In genomic region chr10:60741435-60741834, GRCm38 (mm10) we compare ENCODE assay signal across 25 mouse cellular contexts. TPM values are rescaled to one million over a fixed set of nuclear protein-coding genes. Genes with fewer than 3 reads are reported as not detected.
DNase-seq lines count a peak whose midpoint lies in the region; ATAC-seq and TF ChIP-seq lines count a peak whose summit lies in the region.
"Had no signal": no experiment of that assay in that cellular context is flagged by ENCODE, and none has a peak within 500 bp of the region (broad histone marks: within the 10 kb centered on the region; RNA-seq: fewer than 3 reads in every experiment).

No protein-coding gene starts in this region.

- peaks cover 52% of the 10 kb centered on the region for H3K4me1 ChIP-seq in spleen, adult 2 months (ENCODE audit: control insufficient read depth, insufficient read depth, insufficient read length)
- peaks cover 79 to 95% of the 10 kb centered on the region in 2 experiments for H3K4me1 ChIP-seq in CH12.LX (ENCODE audit: control insufficient read depth in 1 of 2, insufficient read depth in 2 of 2)
- 0 out of 2 replicates have a peak, but pooled peaks cover 3% of the 10 kb centered on the region for H3K4me1 ChIP-seq in intestine, embryonic 15.5 days (replicated peaks)
- H3K4me1 ChIP-seq: embryonic facial prominence, embryonic 12.5 days; liver, embryonic 12.5 days had no signal

- no peaks in the 10 kb centered on the region; the same call in none of the 2 replicates for H3K79me2 ChIP-seq in CH12.LX (replicated peaks; ENCODE audit: control insufficient read depth, extremely low read depth, insufficient read depth, poor library complexity, severe bottlenecking)

- WGBS in spleen, adult 2 months: 52% methylated on average over 7 of the region's 7 CpGs
- WGBS in intestine, embryonic 15.5 days: 83% methylated on average over 7 of the region's 7 CpGs

- no peaks in the 10 kb centered on the region for H3K27me3 ChIP-seq in spleen, adult 2 months (ENCODE audit: control insufficient read depth, insufficient read depth, low read length)
- H3K27me3 ChIP-seq in CH12.LX (replicated peaks): no peaks in the 10 kb centered on the region
- no peaks in the 10 kb centered on the region for H3K27me3 ChIP-seq in intestine, embryonic 15.5 days (replicated peaks)
- H3K27me3 ChIP-seq: embryonic facial prominence, embryonic 12.5 days; forebrain, embryonic 12.5 days; heart, embryonic 15.5 days; hindbrain, embryonic 13.5 days; limb, embryonic 12.5 days; liver, embryonic 12.5 days had no signal

- intact Hi-C loops in left cerebral cortex, adult 2 months (cut with DNase I): no loop called here

- no peak overlapping the region for H3K4me3 ChIP-seq in spleen, adult 2 months (ENCODE audit: extremely low read depth, insufficient read depth, insufficient read length)
- no peak overlapping the region for H3K4me3 ChIP-seq in CH12.LX (replicated peaks in 1 of 3; ENCODE audit: low read depth in 2 of 3, low read length in 2 of 3, poor library complexity in 1 of 3)
- no peak overlapping the region for H3K4me3 ChIP-seq in left cerebral cortex, adult 2 months
- H3K4me3 ChIP-seq in intestine, embryonic 15.5 days (replicated peaks): no peak overlapping the region
- H3K4me3 ChIP-seq: embryonic facial prominence, embryonic 12.5 days; forebrain, embryonic 12.5 days; heart, embryonic 15.5 days; hindbrain, embryonic 13.5 days; limb, embryonic 12.5 days; liver, embryonic 12.5 days; midbrain, embryonic 12.5 days had no signal

- TF ChIP-seq CTCF in spleen, adult 2 months (IDR thresholded peaks at IDR 0.05; ENCODE audit: extremely low read depth, insufficient read depth, insufficient read length, insufficient replicate concordance): no peak
- no peak for TF ChIP-seq CTCF in CH12.LX (conservative IDR thresholded peaks at IDR 0.05 in 1 of 2, IDR thresholded peaks at IDR 0.05 in 1 of 2; ENCODE audit: low read depth in 2 of 2, low read length in 2 of 2)
- no peak for TF ChIP-seq CTCF in left cerebral cortex, adult 2 months (IDR thresholded peaks at IDR 0.05)

- ATAC-seq in neutrophil, adult 5-6 weeks (ENCODE audit: extremely low read depth, insufficient number of reproducible peaks, low FRiP score, poor library complexity, severe bottlenecking): peak; percentile 25; the same call in 1 of the 2 replicates
- ATAC-seq in intestine, embryonic 15.5 days: no peak
- ATAC-seq: inflammation-experienced regulatory T-cells, adult 6 months; liver, embryonic 12.5 days had no signal

- peak overlapping the region; percentile 76 for H3K27ac ChIP-seq in spleen, adult 2 months (ENCODE audit: insufficient read depth, low read length)
- peak overlapping the region; percentile 82 for H3K27ac ChIP-seq in CH12.LX (ENCODE audit: insufficient read depth, low read depth)
- H3K27ac ChIP-seq in left cerebral cortex, adult 2 months: no peak overlapping the region
- no peak overlapping the region for H3K27ac ChIP-seq in intestine, embryonic 15.5 days
- H3K27ac ChIP-seq: embryonic facial prominence, embryonic 12.5 days; forebrain, embryonic 12.5 days; heart, embryonic 15.5 days; hindbrain, embryonic 13.5 days; limb, embryonic 12.5 days; liver, embryonic 12.5 days; midbrain, embryonic 12.5 days had no signal

- dilution Hi-C loops in CH12.LX (cut with MboI; ENCODE audit: extremely low pct_ligation_motif_present, extremely low pct_unique_long_range_greater_than_20kb, low sequenced_read_pairs): no loop called here

- TF ChIP-seq POLR2A in spleen, adult 2 months (IDR thresholded peaks at IDR 0.05; ENCODE audit: low read depth, low read length): no peak
- TF ChIP-seq POLR2A in CH12.LX (IDR thresholded peaks at IDR 0.05; ENCODE audit: low read depth, low read length): peak; percentile 45; the same call in 1 of the 2 replicates

- in situ Hi-C loops in CH12.LX (cut with MboI; ENCODE audit: low pct_ligation_motif_present, low pct_unique_long_range_greater_than_20kb, low sequenced_read_pairs): no loop called here

- peaks cover 4% of the 10 kb centered on the region for H3K9me3 ChIP-seq in CH12.LX (replicated peaks; ENCODE audit: low read length)
- no peaks in the 10 kb centered on the region for H3K9me3 ChIP-seq in intestine, embryonic 15.5 days
- H3K9me3 ChIP-seq: embryonic facial prominence, embryonic 12.5 days; forebrain, embryonic 12.5 days; heart, embryonic 15.5 days; hindbrain, embryonic 13.5 days; limb, embryonic 12.5 days; liver, embryonic 12.5 days; midbrain, embryonic 12.5 days had no signal

- no peak for DNase-seq in spleen, adult 2 months (ENCODE audit: low read depth in 1 of 2, low spot score in 2 of 2)
- no peak for DNase-seq in spleen, adult 18-20 months
- DNase-seq in CH12.LX (ENCODE audit: extremely low read depth): peak; percentile 86
- peak; percentile 48 for DNase-seq in thymus, postnatal 4 days
- no peak for DNase-seq in left cerebral cortex, adult 2 months (ENCODE audit: extremely low spot score in 1 of 2, low spot score in 2 of 2)
- DNase-seq: adrenal gland, postnatal 25 days; cerebellum, adult 11-12 months; cerebellum, postnatal 10 days; gastrocnemius, postnatal 25 days; heart, postnatal 36 days; kidney, adult 2 months; kidney, postnatal 10 days; lung, adult 2 months; lung, postnatal 14 days; retina, postnatal 1 day had no signal

- TF ChIP-seq RAD21 in CH12.LX (IDR thresholded peaks at IDR 0.05; ENCODE audit: low read depth, low read length): peak; percentile 0

- TF ChIP-seq EP300 in CH12.LX (IDR thresholded peaks at IDR 0.05; ENCODE audit: low read length): peak; percentile 96

- no peak overlapping the region for H3K9ac ChIP-seq in CH12.LX (ENCODE audit: insufficient read depth, low read depth)
- H3K9ac ChIP-seq in intestine, embryonic 15.5 days: no peak overlapping the region
- H3K9ac ChIP-seq: embryonic facial prominence, embryonic 12.5 days; forebrain, embryonic 12.5 days; heart, embryonic 15.5 days; hindbrain, embryonic 13.5 days; limb, embryonic 12.5 days; liver, embryonic 12.5 days; midbrain, embryonic 12.5 days had no signal

- H3K36me3 ChIP-seq in spleen, adult 2 months (ENCODE audit: control insufficient read depth, insufficient read depth, low read length): peaks cover 4% of the 10 kb centered on the region; the same call in 1 of the 2 replicates
- H3K36me3 ChIP-seq in CH12.LX (replicated peaks in 1 of 2; ENCODE audit: control insufficient read depth in 1 of 2, insufficient read depth in 1 of 2, low read length in 1 of 2): peaks cover 6 to 38% of the 10 kb centered on the region in 2 experiments
- H3K36me3 ChIP-seq in intestine, embryonic 15.5 days: 0 out of 2 replicates have a peak, but pooled peaks cover 3% of the 10 kb centered on the region
- H3K36me3 ChIP-seq: heart, embryonic 15.5 days; midbrain, embryonic 12.5 days had no signal

- peak overlapping the region; percentile 38; the same call in 1 of the 2 replicates for H3K4me2 ChIP-seq in CH12.LX (ENCODE audit: insufficient read depth, low read depth, poor library complexity, severe bottlenecking)
- no peak overlapping the region for H3K4me2 ChIP-seq in intestine, embryonic 15.5 days (replicated peaks)
- H3K4me2 ChIP-seq: embryonic facial prominence, embryonic 12.5 days; forebrain, embryonic 12.5 days; heart, embryonic 15.5 days; hindbrain, embryonic 13.5 days; limb, embryonic 12.5 days; liver, embryonic 12.5 days; midbrain, embryonic 12.5 days had no signal

TF ChIP-seq in CH12.LX, 34 proteins besides CTCF, POLR2A, EP300 and RAD21 (continues in another document):
- TF ChIP-seq ELF1 (IDR thresholded peaks at IDR 0.05; ENCODE audit: low read depth, low read length) (peak; percentile 55), MYC (IDR thresholded peaks at IDR 0.05; ENCODE audit: low read depth, low read length) (peak; percentile 91), USF2 (conservative IDR thresholded peaks at IDR 0.05; ENCODE audit: low read depth, low read length) (no peak), IRF4 (IDR thresholded peaks at IDR 0.05; ENCODE audit: low read depth, low read length) (peak; percentile 98), CHD2 (IDR thresholded peaks at IDR 0.05; ENCODE audit: low read length) (peak; percentile 98), ZNF384 (IDR thresholded peaks at IDR 0.05; ENCODE audit: low read depth, low read length) (no peak), ZKSCAN1 (IDR thresholded peaks at IDR 0.05; ENCODE audit: borderline replicate concordance, low read depth, low read length) (no peak), PAX5 (IDR thresholded peaks at IDR 0.05; ENCODE audit: low read length) (no peak), ZC3H11A (IDR thresholded peaks at IDR 0.05; ENCODE audit: low read depth, low read length) (no peak), USF1 (IDR thresholded peaks at IDR 0.05; ENCODE audit: low read depth, low read length) (no peak), MXI1 (IDR thresholded peaks at IDR 0.05; ENCODE audit: low read depth, low read length) (peak; percentile 67; the same call in 1 of the 2 replicates), E2F4 (IDR thresholded peaks at IDR 0.05; ENCODE audit: insufficient replicate concordance, low read depth, low read length) (no peak), ZMIZ1 (IDR thresholded peaks at IDR 0.05; ENCODE audit: low read depth, low read length) (peak; percentile 40; the same call in 1 of the 2 replicates), JUN (IDR thresholded peaks at IDR 0.05; ENCODE audit: insufficient read depth, low read depth, low read length) (peak; percentile 84), MAX (IDR thresholded peaks at IDR 0.05; ENCODE audit: low read length) (peak; percentile 84), GABPA (IDR thresholded peaks at IDR 0.05; ENCODE audit: insufficient replicate concordance, low read depth, low read length) (no peak), NELFE (IDR thresholded peaks at IDR 0.05; ENCODE audit: low read depth, low read length) (no peak), MAZ (IDR thresholded peaks at IDR 0.05; ENCODE audit: low read depth, low read length) (peak; percentile 75), TCF12 (IDR thresholded peaks at IDR 0.05; ENCODE audit: low read depth, low read length) (peak; percentile 99)

RNA-seq across cellular contexts. Expression of gene Slc29a3, which starts 11.2 kb away (rescaled TPM):
- 19.9 and 21.8 TPM in 2 replicates for polyA plus RNA-seq in spleen, adult 2 months (2012; rRNA removed)
- total RNA-seq in CH12.LX (2012; rRNA removed) (5.9 and 6.7 TPM in 2 replicates), CH12.LX (2014; rRNA removed) (3.3 and 4.1 TPM in 2 replicates)
- polyA plus RNA-seq in CH12.LX (2012; ENCODE audit: insufficient read length, low read depth): 13.3 and 19.1 TPM in 2 replicates
- total RNA-seq in neutrophil, adult 5-6 weeks (2017): 12.0 and 12.2 TPM in 2 replicates
- total RNA-seq in left cerebral cortex, adult 2 months (2021): 10 to 100 TPM; 13.0 to 13.2 TPM
- polyA plus RNA-seq in intestine, embryonic 15.5 days (2015; fragmentation: Nextera tagmentation; extraction: Ambion mirVana): 9.1 and 11.1 TPM in 2 replicates

RNA-seq across cellular contexts. Expression of gene Cdh23, which starts 45.1 kb away (rescaled TPM):
- polyA plus RNA-seq in spleen, adult 2 months (2012; rRNA removed): 2.1 and 2.7 TPM in 2 replicates
- total RNA-seq in CH12.LX (2012; rRNA removed): 0.30 and 0.34 TPM in 2 replicates
- 0.04 and 0.20 TPM in 2 replicates for total RNA-seq in CH12.LX (2014; rRNA removed)
- polyA plus RNA-seq in CH12.LX (2012; ENCODE audit: insufficient read length, low read depth): 0.73 and 0.75 TPM in 2 replicates
- 1.6 and 1.9 TPM in 2 replicates for total RNA-seq in neutrophil, adult 5-6 weeks (2017)
- 1 to 10 TPM; 1.2 to 2.2 TPM for total RNA-seq in left cerebral cortex, adult 2 months (2021)
- 0.44 and 0.67 TPM in 2 replicates for polyA plus RNA-seq in intestine, embryonic 15.5 days (2015; fragmentation: Nextera tagmentation; extraction: Ambion mirVana)

Comparison
In these comparisons a context has a peak if more than half of its experiments do, and no peak if none do; other contexts are left out.
1. DNase-seq: peak in CH12.LX (single experiment) and thymus, postnatal 4 days (single experiment); none in spleen, adult 2 months (0 of 2), spleen, adult 18-20 months (0 of 2) and left cerebral cortex, adult 2 months (0 of 2).
2. H3K27ac ChIP-seq: peak in spleen, adult 2 months (single experiment) and CH12.LX (single experiment); none in left cerebral cortex, adult 2 months (single experiment) and intestine, embryonic 15.5 days (single experiment).